Mouse (Mus musculus): ENCODE data around the gene Zfp790. TPM values are rescaled to one million over a fixed set of nuclear protein-coding genes. Genes with fewer than 3 reads are reported as not detected.
"Not testable (repeated sequence)": the region's sequence is repeated elsewhere in the genome, so short reads cannot be mapped to it uniquely, and the experiment has no call there.

Zfp790 gene
- polyA plus RNA-seq, 2 experiments, result 1.7 to 3.4 TPM

DNA sequence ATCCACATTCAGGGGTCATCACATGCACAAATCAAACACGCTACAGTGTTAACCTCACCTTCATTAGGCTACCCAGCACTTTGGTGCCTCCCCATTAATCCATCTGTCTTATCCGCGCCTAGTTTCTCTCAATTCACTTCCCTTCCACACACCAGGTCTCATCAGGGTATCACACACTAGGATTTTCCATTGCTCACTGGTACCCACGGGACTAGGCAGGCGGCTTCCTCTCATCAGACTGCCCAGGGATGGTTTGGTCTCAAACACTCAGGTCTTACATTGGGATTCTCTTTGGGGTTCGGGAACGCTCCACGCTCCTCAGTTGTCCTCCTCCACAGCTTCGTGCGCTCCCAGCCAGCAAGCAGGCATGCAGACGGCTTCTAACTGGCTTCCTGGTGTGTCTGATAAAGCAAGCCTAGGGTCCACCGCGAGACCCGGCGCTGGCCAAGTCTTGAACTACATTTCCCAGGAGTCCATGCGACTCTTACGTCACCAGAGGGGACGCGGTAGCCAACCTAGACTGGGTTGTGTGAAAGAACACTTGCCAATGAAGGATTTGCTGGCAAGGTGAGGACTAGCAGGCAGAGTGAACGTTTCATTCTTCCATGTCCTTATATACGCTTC lies 37.4 kb downstream of the Zfp790 start, which contains the start of gene Zfp940:
TSS of gene Zfp940 (minus strand) at position 451 of the 624 bp plus-strand sequence.
- ATAC-seq (ENCODE audit: insufficient read depth) (peak; percentile 88), DNase-seq (ENCODE audit: low read depth in 3 of 3, low spot score in 3 of 3) (peak; percentile 55 to 66 (median 59))
- TF ChIP-seq EP300 (IDR thresholded peaks at IDR 0.05; ENCODE audit: low read depth), result no peak
- no peak for TF ChIP-seq CTCF (IDR thresholded peaks at IDR 0.05; ENCODE audit: low read depth)
- 1% methylated on average over 21 of the region's 21 CpGs for WGBS (ENCODE audit: insufficient replicate concordance)
- peak within 1 kb of the TSS; percentile 59 for H3K9ac ChIP-seq (replicated peaks)
- H3K4me2 ChIP-seq (ENCODE audit: low read depth), result peak within 1 kb of the TSS; percentile 79
- H3K4me3 ChIP-seq (ENCODE audit: insufficient read depth in 1 of 2, low read depth in 2 of 2, low read length in 2 of 2), result peak within 1 kb of the TSS; percentile 64 to 97
- H3K4me1 ChIP-seq (replicated peaks; ENCODE audit: control insufficient read depth in 2 of 2, insufficient read depth in 2 of 2, low read length in 1 of 2), result peaks cover 0 to 4% of the 10 kb centered on the region in 2 experiments; a peak in 2 of 4 replicates
- no peak within 1 kb of the TSS for H3K27ac ChIP-seq
- H3K9me3 ChIP-seq (ENCODE audit: control insufficient read depth, low read length), result no peaks in the 10 kb centered on the region
- no peaks in the 10 kb centered on the region for H3K27me3 ChIP-seq (ENCODE audit: control insufficient read depth, insufficient read depth, low read length)
- H3K36me3 ChIP-seq (replicated peaks; ENCODE audit: control insufficient read depth, insufficient read depth, low read depth), result no peaks in the 10 kb centered on the region

DNA sequence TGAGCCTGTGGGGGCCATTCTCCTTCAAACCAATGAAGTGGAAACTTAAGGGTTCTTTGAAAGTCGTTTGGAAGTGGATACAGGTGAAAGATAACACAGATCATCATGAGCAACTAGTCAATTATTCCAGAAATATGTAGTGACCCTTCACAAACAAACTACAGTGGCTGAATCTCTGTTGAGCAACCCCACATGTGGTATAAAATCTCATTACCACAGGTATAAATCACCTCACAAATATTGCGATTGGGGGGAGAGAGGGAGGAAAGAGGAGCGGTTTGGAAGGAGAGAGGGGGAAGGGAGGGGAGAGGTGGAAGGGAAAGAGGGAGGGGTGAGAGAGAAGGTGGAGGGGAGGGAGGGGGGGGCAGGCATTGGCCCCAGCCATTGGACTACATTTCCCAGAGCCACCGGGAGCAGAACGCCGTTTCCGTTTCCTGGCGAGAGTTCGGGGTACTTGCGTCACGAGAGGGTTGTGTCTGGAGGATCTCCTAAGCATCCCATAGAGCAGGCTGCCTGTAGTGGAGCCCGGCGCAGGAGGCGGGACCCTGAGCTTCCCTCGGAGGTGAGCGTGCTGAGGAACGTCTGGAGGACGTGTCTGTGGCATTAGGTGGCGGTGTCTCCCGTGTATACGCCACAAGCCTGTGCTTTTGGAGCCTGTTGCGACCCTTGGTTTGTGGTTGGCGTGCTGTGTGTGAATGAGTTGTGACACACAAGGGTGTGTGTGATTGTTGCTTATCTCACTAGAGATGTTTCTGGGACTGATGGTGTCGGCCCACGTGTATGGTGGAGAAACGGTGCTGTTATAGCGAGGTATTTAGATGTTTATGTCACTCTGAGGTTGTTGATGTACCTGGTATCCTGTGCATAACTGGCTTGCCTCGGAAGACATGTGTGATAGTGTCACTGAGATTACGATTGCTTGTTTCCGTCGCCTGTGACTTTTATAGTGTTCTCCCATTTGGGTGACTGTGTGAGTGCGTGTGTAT lies 43.9 kb downstream of the Zfp790 start, which contains the start of gene Zfp420:
TSS of gene Zfp420 (plus strand) at position 448 of the 986 bp plus-strand sequence.
- H3K36me3 ChIP-seq (replicated peaks; ENCODE audit: control insufficient read depth, insufficient read depth, low read depth), result no peaks in the 10 kb centered on the region
- peak within 1 kb of the TSS; percentile 54 for H3K9ac ChIP-seq (replicated peaks)
- WGBS (ENCODE audit: insufficient replicate concordance), result 5% methylated on average over 32 of the region's 32 CpGs
- no peak within 1 kb of the TSS for H3K27ac ChIP-seq
- TF ChIP-seq CTCF (IDR thresholded peaks at IDR 0.05; ENCODE audit: low read depth) (peak; percentile 45), EP300 (IDR thresholded peaks at IDR 0.05; ENCODE audit: low read depth) (no peak)
- DNase-seq (ENCODE audit: low read depth in 3 of 3, low spot score in 3 of 3) (peak; percentile 64 to 67 (median 66)), ATAC-seq (ENCODE audit: insufficient read depth) (peak; percentile 91)
- no peaks in the 10 kb centered on the region for H3K9me3 ChIP-seq (ENCODE audit: control insufficient read depth, low read length)
- H3K4me2 ChIP-seq (ENCODE audit: low read depth), result peak within 1 kb of the TSS; percentile 68
- H3K4me1 ChIP-seq (replicated peaks; ENCODE audit: control insufficient read depth in 2 of 2, insufficient read depth in 2 of 2, low read length in 1 of 2), result peaks cover 0 to 6% of the 10 kb centered on the region in 2 experiments; a peak in 2 of 4 replicates
- peak within 1 kb of the TSS; percentile 58 to 96 for H3K4me3 ChIP-seq (ENCODE audit: insufficient read depth in 1 of 2, low read depth in 2 of 2, low read length in 2 of 2)
- no peaks in the 10 kb centered on the region for H3K27me3 ChIP-seq (ENCODE audit: control insufficient read depth, insufficient read depth, low read length)

- H3K9me3 ChIP-seq (ENCODE audit: control insufficient read depth, low read length), result no peaks in the 10 kb centered on the region
- no peak overlapping the region for H3K4me2 ChIP-seq (ENCODE audit: low read depth)
- WGBS (ENCODE audit: insufficient replicate concordance), result 81% methylated on average over 7 of the region's 7 CpGs
- no peaks in the 10 kb centered on the region for H3K27me3 ChIP-seq (ENCODE audit: control insufficient read depth, insufficient read depth, low read length)
- ATAC-seq (ENCODE audit: insufficient read depth), result no peak
- H3K27ac ChIP-seq, result no peak overlapping the region
- H3K4me1 ChIP-seq (replicated peaks; ENCODE audit: control insufficient read depth in 2 of 2, insufficient read depth in 2 of 2, low read length in 1 of 2), result peaks cover 0 to 6% of the 10 kb centered on the region in 2 experiments; a peak in 2 of 4 replicates
- H3K36me3 ChIP-seq (replicated peaks; ENCODE audit: control insufficient read depth, insufficient read depth, low read depth), result no peaks in the 10 kb centered on the region
- no peak overlapping the region for H3K4me3 ChIP-seq (ENCODE audit: insufficient read depth in 1 of 2, low read depth in 2 of 2, low read length in 2 of 2)
- no peak overlapping the region for H3K9ac ChIP-seq (replicated peaks)
- peak in 1 of 3 experiments; percentile 2 for DNase-seq (ENCODE audit: low read depth in 3 of 3, low spot score in 3 of 3)
- TF ChIP-seq EP300 (IDR thresholded peaks at IDR 0.05; ENCODE audit: low read depth) (no peak), CTCF (IDR thresholded peaks at IDR 0.05; ENCODE audit: low read depth) (peak; percentile 45)
These were observed 45.7 kb downstream of the Zfp790 start for GRCm38 (mm10) chr7:29861660-29862059.

DNA sequence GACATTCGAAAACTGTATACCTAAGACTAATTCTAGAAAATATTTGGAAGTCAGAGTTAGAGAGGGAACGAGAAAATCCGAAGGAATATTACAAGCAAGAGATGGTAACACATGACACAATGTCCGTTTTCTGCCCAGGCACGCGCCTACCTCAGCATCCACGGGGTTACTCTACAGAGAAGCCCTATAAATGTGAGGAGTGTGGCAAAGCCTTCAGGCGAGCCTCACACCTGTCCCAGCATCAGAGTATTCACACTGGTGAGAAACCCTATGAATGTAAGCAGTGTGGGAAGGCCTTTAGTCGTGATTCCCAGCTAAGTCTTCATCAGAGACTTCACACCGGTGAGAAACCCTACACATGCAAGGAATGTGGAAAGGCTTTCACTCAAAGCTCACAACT lies 58.3 kb downstream of the Zfp790 start:
- no peak for TF ChIP-seq EP300 (IDR thresholded peaks at IDR 0.05; ENCODE audit: low read depth)
- TF ChIP-seq CTCF (IDR thresholded peaks at IDR 0.05; ENCODE audit: low read depth), result no peak
- H3K4me1 ChIP-seq (replicated peaks; ENCODE audit: control insufficient read depth in 2 of 2, insufficient read depth in 2 of 2, low read length in 1 of 2), result no peaks in the 10 kb centered on the region
- DNase-seq (ENCODE audit: low read depth in 3 of 3, low spot score in 3 of 3) (no peak), ATAC-seq (ENCODE audit: insufficient read depth) (no peak)
- H3K9ac ChIP-seq (replicated peaks), result no peak overlapping the region
- no peaks in the 10 kb centered on the region for H3K36me3 ChIP-seq (replicated peaks; ENCODE audit: control insufficient read depth, insufficient read depth, low read depth)
- peaks cover 19% of the 10 kb centered on the region for H3K9me3 ChIP-seq (ENCODE audit: control insufficient read depth, low read length)
- 70% methylated on average over 10 of the region's 10 CpGs for WGBS (ENCODE audit: insufficient replicate concordance)
- H3K4me2 ChIP-seq (ENCODE audit: low read depth), result no peak overlapping the region
- no peak overlapping the region for H3K4me3 ChIP-seq (ENCODE audit: insufficient read depth in 1 of 2, low read depth in 2 of 2, low read length in 2 of 2)
- no peaks in the 10 kb centered on the region for H3K27me3 ChIP-seq (ENCODE audit: control insufficient read depth, insufficient read depth, low read length)
- H3K27ac ChIP-seq, result no peak overlapping the region

GRCm38 (mm10) chr7:29877561-29877960 lies 61.6 kb downstream of the Zfp790 start:
- H3K4me1 ChIP-seq (replicated peaks; ENCODE audit: control insufficient read depth in 2 of 2, insufficient read depth in 2 of 2, low read length in 1 of 2); H3K4me2 ChIP-seq (ENCODE audit: low read depth); H3K9ac ChIP-seq (replicated peaks); H3K36me3 ChIP-seq (replicated peaks; ENCODE audit: control insufficient read depth, insufficient read depth, low read depth); DNase-seq (ENCODE audit: low read depth in 3 of 3, low spot score in 3 of 3); H3K27me3 ChIP-seq (ENCODE audit: control insufficient read depth, insufficient read depth, low read length); ATAC-seq (ENCODE audit: insufficient read depth); H3K4me3 ChIP-seq (ENCODE audit: insufficient read depth in 1 of 2, low read depth in 2 of 2, low read length in 2 of 2); H3K27ac ChIP-seq: not testable (repeated sequence)
- WGBS (ENCODE audit: insufficient replicate concordance), result 78% methylated on average over 9 of the region's 9 CpGs
- peaks cover 19% of the 10 kb centered on the region for H3K9me3 ChIP-seq (ENCODE audit: control insufficient read depth, low read length)
